Mouse (Mus musculus) liver, adult 2 months (tissue): ENCODE results near the gene Ttc23l.

Experiments
- CTCF ChIP-seq: fragments of 200-500 bp; IDR thresholded peaks from 2 replicates; pipeline ENCODE4 v1.5.1; 2011; ENCODE audit warnings: low read depth, low read length, control low read depth
- POLR2A ChIP-seq: fragments of 200-500 bp; IDR thresholded peaks from 2 replicates; pipeline ENCODE4 v1.6.1; 2011; ENCODE audit warnings: low read length, control low read depth; ENCODE audit not compliant: insufficient read depth; ENCODE audit errors: extremely low read depth

DNA sequence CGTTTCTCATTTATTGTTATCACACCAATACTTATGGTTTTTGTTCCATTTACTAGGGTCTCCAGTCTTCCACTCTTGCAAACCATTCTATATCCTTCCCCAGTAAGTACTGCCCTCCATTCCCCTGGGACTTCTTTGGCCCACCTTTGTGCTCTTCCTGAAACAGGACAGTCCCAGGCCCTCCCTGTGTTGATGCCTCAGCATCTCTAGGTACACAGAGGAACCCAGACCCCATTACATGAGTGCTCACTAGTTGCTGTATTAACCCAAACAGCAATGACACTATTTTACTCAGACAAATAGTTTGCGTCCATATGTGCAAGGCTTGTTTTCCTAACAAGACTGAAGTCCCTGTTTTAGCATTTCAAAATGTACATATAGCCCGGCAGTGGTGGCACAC, 89.7 kb downstream of the Ttc23l start:
- TF ChIP-seq CTCF (no peak), POLR2A (no peak)
